Mouse (Mus musculus): ENCODE results near the gene Asb17. TPM values are rescaled to one million over a fixed set of nuclear protein-coding genes. Genes with fewer than 3 reads are reported as not detected.
"Not testable (repeated sequence)": the region's sequence is repeated elsewhere in the genome, so short reads cannot be mapped to it uniquely, and the experiment has no call there.

The Asb17 gene
- polyA plus RNA-seq, 1 experiment, result not detected

- no peak overlapping the region for H3K4me3 ChIP-seq (ENCODE audit: insufficient read depth, low read length)
- no peaks in the 10 kb centered on the region for H3K4me1 ChIP-seq (ENCODE audit: control insufficient read depth, insufficient read depth, low read length)
- TF ChIP-seq POLR2A (IDR thresholded peaks at IDR 0.05; ENCODE audit: borderline replicate concordance, low read depth, low read length), result no peak
- TF ChIP-seq CTCF (IDR thresholded peaks at IDR 0.05; ENCODE audit: low read depth, low read length), result no peak
- no peak overlapping the region for H3K27ac ChIP-seq (ENCODE audit: insufficient read depth, low read depth, low read length)
These were observed 35.6 kb upstream of the Asb17 start for GRCm38 (mm10) chr3:153808406-153808805.

- no peak overlapping the region for H3K27ac ChIP-seq (ENCODE audit: insufficient read depth, low read depth, low read length)
- TF ChIP-seq CTCF (IDR thresholded peaks at IDR 0.05; ENCODE audit: low read depth, low read length) (no peak), POLR2A (IDR thresholded peaks at IDR 0.05; ENCODE audit: borderline replicate concordance, low read depth, low read length) (no peak)
- no peaks in the 10 kb centered on the region for H3K4me1 ChIP-seq (ENCODE audit: control insufficient read depth, insufficient read depth, low read length)
- H3K4me3 ChIP-seq (ENCODE audit: insufficient read depth, low read length), result no peak overlapping the region
These were observed 30.0 kb upstream of the Asb17 start for GRCm38 (mm10) chr3:153814026-153814425.

- Histone ChIP-seq H3K27ac (ENCODE audit: insufficient read depth, low read depth, low read length) (no peak overlapping the region), H3K4me1 (ENCODE audit: control insufficient read depth, insufficient read depth, low read length) (no peaks in the 10 kb centered on the region), H3K4me3 (ENCODE audit: insufficient read depth, low read length) (no peak overlapping the region)
- no peak for TF ChIP-seq CTCF (IDR thresholded peaks at IDR 0.05; ENCODE audit: low read depth, low read length)
- no peak for TF ChIP-seq POLR2A (IDR thresholded peaks at IDR 0.05; ENCODE audit: borderline replicate concordance, low read depth, low read length)
These were observed 26.6 kb upstream of the Asb17 start for GRCm38 (mm10) chr3:153817376-153817890.

GRCm38 (mm10) chr3:153818723-153819122 lies 25.3 kb upstream of the Asb17 start:
- no peak for TF ChIP-seq POLR2A (IDR thresholded peaks at IDR 0.05; ENCODE audit: borderline replicate concordance, low read depth, low read length)
- TF ChIP-seq CTCF (IDR thresholded peaks at IDR 0.05; ENCODE audit: low read depth, low read length), result no peak
- H3K4me1 ChIP-seq (ENCODE audit: control insufficient read depth, insufficient read depth, low read length), result no peaks in the 10 kb centered on the region

GRCm38 (mm10) chr3:153819438-153819837 lies 24.6 kb upstream of the Asb17 start:
- TF ChIP-seq POLR2A (IDR thresholded peaks at IDR 0.05; ENCODE audit: borderline replicate concordance, low read depth, low read length), result no peak
- no peak for TF ChIP-seq CTCF (IDR thresholded peaks at IDR 0.05; ENCODE audit: low read depth, low read length)
- Histone ChIP-seq H3K27ac (ENCODE audit: insufficient read depth, low read depth, low read length) (no peak overlapping the region), H3K4me3 (ENCODE audit: insufficient read depth, low read length) (no peak overlapping the region), H3K4me1 (ENCODE audit: control insufficient read depth, insufficient read depth, low read length) (no peaks in the 10 kb centered on the region)

More at GRCm38 (mm10) chr3:153818723-153819122, 25.3 kb upstream of the Asb17 start:
- no peak overlapping the region for H3K4me3 ChIP-seq (ENCODE audit: insufficient read depth, low read length)
- H3K27ac ChIP-seq (ENCODE audit: insufficient read depth, low read depth, low read length), result no peak overlapping the region

- no peaks in the 10 kb centered on the region for H3K4me1 ChIP-seq (ENCODE audit: control insufficient read depth, insufficient read depth, low read length)
- no peak overlapping the region for H3K27ac ChIP-seq (ENCODE audit: insufficient read depth, low read depth, low read length)
- no peak overlapping the region for H3K4me3 ChIP-seq (ENCODE audit: insufficient read depth, low read length)
- no peak for TF ChIP-seq CTCF (IDR thresholded peaks at IDR 0.05; ENCODE audit: low read depth, low read length)
These were observed 20.1 kb upstream of the Asb17 start for GRCm38 (mm10) chr3:153823671-153824515.

GRCm38 (mm10) chr3:153825197-153825596 lies 18.8 kb upstream of the Asb17 start:
- no peak for TF ChIP-seq POLR2A (IDR thresholded peaks at IDR 0.05; ENCODE audit: borderline replicate concordance, low read depth, low read length)
- no peak for TF ChIP-seq CTCF (IDR thresholded peaks at IDR 0.05; ENCODE audit: low read depth, low read length)
- Histone ChIP-seq H3K27ac (ENCODE audit: insufficient read depth, low read depth, low read length) (no peak overlapping the region), H3K4me3 (ENCODE audit: insufficient read depth, low read length) (no peak overlapping the region), H3K4me1 (ENCODE audit: control insufficient read depth, insufficient read depth, low read length) (no peaks in the 10 kb centered on the region)

- TF ChIP-seq POLR2A (IDR thresholded peaks at IDR 0.05; ENCODE audit: borderline replicate concordance, low read depth, low read length) (no peak), CTCF (IDR thresholded peaks at IDR 0.05; ENCODE audit: low read depth, low read length) (no peak)
- Histone ChIP-seq H3K27ac (ENCODE audit: insufficient read depth, low read depth, low read length) (no peak overlapping the region), H3K4me3 (ENCODE audit: insufficient read depth, low read length) (no peak overlapping the region), H3K4me1 (ENCODE audit: control insufficient read depth, insufficient read depth, low read length) (no peaks in the 10 kb centered on the region)
These were observed 17.4 kb upstream of the Asb17 start for GRCm38 (mm10) chr3:153826616-153827015.

GRCm38 (mm10) chr3:153829788-153830187 lies 14.2 kb upstream of the Asb17 start:
- H3K27ac ChIP-seq (ENCODE audit: insufficient read depth, low read depth, low read length); H3K4me3 ChIP-seq (ENCODE audit: insufficient read depth, low read length); H3K4me1 ChIP-seq (ENCODE audit: control insufficient read depth, insufficient read depth, low read length): not testable (repeated sequence)

GRCm38 (mm10) chr3:153831014-153831872 lies 12.8 kb upstream of the Asb17 start:
- no peaks in the 10 kb centered on the region for H3K4me1 ChIP-seq (ENCODE audit: control insufficient read depth, insufficient read depth, low read length)
- TF ChIP-seq CTCF (IDR thresholded peaks at IDR 0.05; ENCODE audit: low read depth, low read length), result no peak
- TF ChIP-seq POLR2A (IDR thresholded peaks at IDR 0.05; ENCODE audit: borderline replicate concordance, low read depth, low read length), result no peak
- no peak overlapping the region for H3K4me3 ChIP-seq (ENCODE audit: insufficient read depth, low read length)
- no peak overlapping the region for H3K27ac ChIP-seq (ENCODE audit: insufficient read depth, low read depth, low read length)

Data from bone marrow macrophage, adult 2 months (primary cell).